Mouse (Mus musculus): Measurements from ENCODE around the gene Med20.
"Not testable (repeated sequence)": the region's sequence is repeated elsewhere in the genome, so short reads cannot be mapped to it uniquely, and the experiment has no call there.

The Med20 gene

GRCm38 (mm10) chr17:47628851-47629676 lies 17.7 kb downstream of the Med20 start:
- peak; percentile 97 for DNase-seq

- DNase-seq: peak; percentile 65 to 76
Measured at GRCm38 (mm10) chr17:47629717-47630677, 18.6 kb downstream of the Med20 start.

GRCm38 (mm10) chr17:47630678-47631065 lies 19.3 kb downstream of the Med20 start, which contains the start of gene Usp49:
Gene Usp49, plus strand, starts transcription at chr17:47630690.
- DNase-seq: no peak

GRCm38 (mm10) chr17:47632181-47632840 lies 20.9 kb downstream of the Med20 start:
- DNase-seq: no peak

- no peak for DNase-seq
Measured at GRCm38 (mm10) chr17:47633999-47634770, 22.8 kb downstream of the Med20 start.

GRCm38 (mm10) chr17:47642992-47643391 lies 31.6 kb downstream of the Med20 start:
- no peak for DNase-seq

GRCm38 (mm10) chr17:47646683-47647082 lies 35.3 kb downstream of the Med20 start:
- peak; percentile 41 to 81 for DNase-seq

GRCm38 (mm10) chr17:47648966-47649365 lies 37.6 kb downstream of the Med20 start:
- no peak for DNase-seq

GRCm38 (mm10) chr17:47651953-47652352 lies 40.6 kb downstream of the Med20 start:
- DNase-seq: no peak

- DNase-seq: not testable (repeated sequence)
Measured at GRCm38 (mm10) chr17:47654346-47654745, 43.0 kb downstream of the Med20 start.

GRCm38 (mm10) chr17:47655697-47656096 lies 44.3 kb downstream of the Med20 start:
- DNase-seq: no peak

GRCm38 (mm10) chr17:47657901-47658300 lies 46.5 kb downstream of the Med20 start:
- DNase-seq: no peak

GRCm38 (mm10) chr17:47658741-47659243 lies 47.4 kb downstream of the Med20 start:
- no peak for DNase-seq

- no peak for DNase-seq
Measured at GRCm38 (mm10) chr17:47663009-47663713, 51.8 kb downstream of the Med20 start.

- DNase-seq: no peak
Measured at GRCm38 (mm10) chr17:47664474-47664873, 53.1 kb downstream of the Med20 start.

- no peak for DNase-seq
Measured at GRCm38 (mm10) chr17:47669166-47669565, 57.8 kb downstream of the Med20 start.

- DNase-seq: no peak
Measured at GRCm38 (mm10) chr17:47671988-47672310, 60.6 kb downstream of the Med20 start.

GRCm38 (mm10) chr17:47672311-47673111 lies 61.1 kb downstream of the Med20 start:
- peak; percentile 27 to 33 for DNase-seq
